Mouse (Mus musculus): ENCODE results near the gene Tespa1. TPM values are rescaled to one million over a fixed set of nuclear protein-coding genes. Genes with fewer than 3 reads are reported as not detected.
"Not testable (repeated sequence)": the region's sequence is repeated elsewhere in the genome, so short reads cannot be mapped to it uniquely, and the experiment has no call there.

Tespa1 gene
- polyA plus RNA-seq, 1 experiment from 2014 or later = 0.21 TPM

GRCm38 (mm10) chr10:130364766-130365165, 42.1 kb downstream of the Tespa1 start:
- Histone ChIP-seq H3K4me3 (ENCODE audit: low read depth, low read length) (no peak overlapping the region), H3K4me2 (ENCODE audit: low read depth, low read length) (no peak overlapping the region), H3K36me3 (replicated peaks; ENCODE audit: control insufficient read depth, insufficient read depth, low read depth, low read length) (no peaks in the 10 kb centered on the region), H3K9ac (replicated peaks; ENCODE audit: low read length) (no peak overlapping the region), H3K9me3 (replicated peaks; ENCODE audit: control insufficient read depth, low read length) (no peaks in the 10 kb centered on the region), H3K27me3 (ENCODE audit: control insufficient read depth, insufficient read depth, low read length) (no peaks in the 10 kb centered on the region), H3K27ac (replicated peaks; ENCODE audit: low read depth, low read length) (no peak overlapping the region), H3K4me1 (ENCODE audit: control insufficient read depth, insufficient read depth, low read length) (no peaks in the 10 kb centered on the region)
- DNase-seq (ENCODE audit: low spot score) (no peak), ATAC-seq (replicated peaks; ENCODE audit: insufficient number of reproducible peaks, low FRiP score, low TSS enrichment, low read depth) (no peak)

GRCm38 (mm10) chr10:130368384-130368783, 45.7 kb downstream of the Tespa1 start:
- Histone ChIP-seq H3K9me3 (replicated peaks; ENCODE audit: control insufficient read depth, low read length) (no peaks in the 10 kb centered on the region), H3K27me3 (ENCODE audit: control insufficient read depth, insufficient read depth, low read length) (no peaks in the 10 kb centered on the region), H3K36me3 (replicated peaks; ENCODE audit: control insufficient read depth, insufficient read depth, low read depth, low read length) (no peaks in the 10 kb centered on the region), H3K4me3 (ENCODE audit: low read depth, low read length) (no peak overlapping the region), H3K4me2 (ENCODE audit: low read depth, low read length) (no peak overlapping the region), H3K4me1 (ENCODE audit: control insufficient read depth, insufficient read depth, low read length) (no peaks in the 10 kb centered on the region), H3K27ac (replicated peaks; ENCODE audit: low read depth, low read length) (no peak overlapping the region), H3K9ac (replicated peaks; ENCODE audit: low read length) (no peak overlapping the region)
- ATAC-seq (replicated peaks; ENCODE audit: insufficient number of reproducible peaks, low FRiP score, low TSS enrichment, low read depth) (no peak; the same call in 1 of the 2 replicates), DNase-seq (ENCODE audit: low spot score) (peak; percentile 26)

- Histone ChIP-seq H3K27me3 (ENCODE audit: control insufficient read depth, insufficient read depth, low read length) (no peaks in the 10 kb centered on the region), H3K9ac (replicated peaks; ENCODE audit: low read length) (no peak overlapping the region), H3K4me1 (ENCODE audit: control insufficient read depth, insufficient read depth, low read length) (no peaks in the 10 kb centered on the region), H3K4me3 (ENCODE audit: low read depth, low read length) (no peak overlapping the region), H3K27ac (replicated peaks; ENCODE audit: low read depth, low read length) (no peak overlapping the region), H3K36me3 (replicated peaks; ENCODE audit: control insufficient read depth, insufficient read depth, low read depth, low read length) (no peaks in the 10 kb centered on the region), H3K9me3 (replicated peaks; ENCODE audit: control insufficient read depth, low read length) (no peaks in the 10 kb centered on the region), H3K4me2 (ENCODE audit: low read depth, low read length) (no peak overlapping the region)
- 88% methylated on average over 2 of the region's 2 CpGs for WGBS
- DNase-seq (ENCODE audit: low spot score) (no peak), ATAC-seq (replicated peaks; ENCODE audit: insufficient number of reproducible peaks, low FRiP score, low TSS enrichment, low read depth) (no peak)
These were observed 47.5 kb downstream of the Tespa1 start for GRCm38 (mm10) chr10:130370005-130370682.

- H3K27ac ChIP-seq (replicated peaks; ENCODE audit: low read depth, low read length) = no peak overlapping the region
- H3K4me3 ChIP-seq (ENCODE audit: low read depth, low read length) = no peak overlapping the region
- no peaks in the 10 kb centered on the region for H3K27me3 ChIP-seq (ENCODE audit: control insufficient read depth, insufficient read depth, low read length)
- H3K4me2 ChIP-seq (ENCODE audit: low read depth, low read length) = no peak overlapping the region
- no peaks in the 10 kb centered on the region for H3K4me1 ChIP-seq (ENCODE audit: control insufficient read depth, insufficient read depth, low read length)
- WGBS = 68% methylated on average over 1 of the region's 1 CpGs
- no peak for DNase-seq (ENCODE audit: low spot score)
- H3K36me3 ChIP-seq (replicated peaks; ENCODE audit: control insufficient read depth, insufficient read depth, low read depth, low read length) = no peaks in the 10 kb centered on the region
- no peaks in the 10 kb centered on the region for H3K9me3 ChIP-seq (replicated peaks; ENCODE audit: control insufficient read depth, low read length)
- no peak overlapping the region for H3K9ac ChIP-seq (replicated peaks; ENCODE audit: low read length)
- ATAC-seq (replicated peaks; ENCODE audit: insufficient number of reproducible peaks, low FRiP score, low TSS enrichment, low read depth) = no peak
These were observed 49.0 kb downstream of the Tespa1 start for GRCm38 (mm10) chr10:130371644-130372043.

GRCm38 (mm10) chr10:130372491-130373173, 50.0 kb downstream of the Tespa1 start:
- Histone ChIP-seq H3K4me1 (ENCODE audit: control insufficient read depth, insufficient read depth, low read length) (no peaks in the 10 kb centered on the region), H3K9ac (replicated peaks; ENCODE audit: low read length) (no peak overlapping the region), H3K27me3 (ENCODE audit: control insufficient read depth, insufficient read depth, low read length) (no peaks in the 10 kb centered on the region), H3K4me3 (ENCODE audit: low read depth, low read length) (no peak overlapping the region), H3K4me2 (ENCODE audit: low read depth, low read length) (no peak overlapping the region), H3K9me3 (replicated peaks; ENCODE audit: control insufficient read depth, low read length) (no peaks in the 10 kb centered on the region), H3K27ac (replicated peaks; ENCODE audit: low read depth, low read length) (no peak overlapping the region), H3K36me3 (replicated peaks; ENCODE audit: control insufficient read depth, insufficient read depth, low read depth, low read length) (no peaks in the 10 kb centered on the region)
- DNase-seq (ENCODE audit: low spot score) (no peak), ATAC-seq (replicated peaks; ENCODE audit: insufficient number of reproducible peaks, low FRiP score, low TSS enrichment, low read depth) (no peak)
- WGBS = 81% methylated on average over 2 of the region's 2 CpGs

- H3K9me3 ChIP-seq (replicated peaks; ENCODE audit: control insufficient read depth, low read length) = no peaks in the 10 kb centered on the region
- no peaks in the 10 kb centered on the region for H3K27me3 ChIP-seq (ENCODE audit: control insufficient read depth, insufficient read depth, low read length)
- H3K4me3 ChIP-seq (ENCODE audit: low read depth, low read length) = no peak overlapping the region
- no peak overlapping the region for H3K4me2 ChIP-seq (ENCODE audit: low read depth, low read length)
- H3K9ac ChIP-seq (replicated peaks; ENCODE audit: low read length) = no peak overlapping the region
- no peaks in the 10 kb centered on the region for H3K4me1 ChIP-seq (ENCODE audit: control insufficient read depth, insufficient read depth, low read length)
- no peak for ATAC-seq (replicated peaks; ENCODE audit: insufficient number of reproducible peaks, low FRiP score, low TSS enrichment, low read depth)
- no peak for DNase-seq (ENCODE audit: low spot score)
- H3K27ac ChIP-seq (replicated peaks; ENCODE audit: low read depth, low read length) = no peak overlapping the region
- H3K36me3 ChIP-seq (replicated peaks; ENCODE audit: control insufficient read depth, insufficient read depth, low read depth, low read length) = no peaks in the 10 kb centered on the region
- 86% methylated on average over 2 of the region's 2 CpGs for WGBS
These were observed 52.5 kb downstream of the Tespa1 start for GRCm38 (mm10) chr10:130375145-130375544.

- no peaks in the 10 kb centered on the region for H3K4me1 ChIP-seq (ENCODE audit: control insufficient read depth, insufficient read depth, low read length)
- no peaks in the 10 kb centered on the region for H3K36me3 ChIP-seq (replicated peaks; ENCODE audit: control insufficient read depth, insufficient read depth, low read depth, low read length)
- no peak within 1 kb of the TSS for H3K4me2 ChIP-seq (ENCODE audit: low read depth, low read length)
- H3K27me3 ChIP-seq (ENCODE audit: control insufficient read depth, insufficient read depth, low read length) = no peaks in the 10 kb centered on the region
- ATAC-seq (replicated peaks; ENCODE audit: insufficient number of reproducible peaks, low FRiP score, low TSS enrichment, low read depth) = no peak
- DNase-seq (ENCODE audit: low spot score) = no peak
- H3K9me3 ChIP-seq (replicated peaks; ENCODE audit: control insufficient read depth, low read length) = no peaks in the 10 kb centered on the region
- H3K4me3 ChIP-seq (ENCODE audit: low read depth, low read length) = no peak within 1 kb of the TSS
- no peak within 1 kb of the TSS for H3K27ac ChIP-seq (replicated peaks; ENCODE audit: low read depth, low read length)
- no peak within 1 kb of the TSS for H3K9ac ChIP-seq (replicated peaks; ENCODE audit: low read length)
These were observed 71.6 kb downstream of the Tespa1 start, which contains the start of gene Vmn2r84 for GRCm38 (mm10) chr10:130394232-130394631. Gene Vmn2r84 (minus strand): TSS chr10:130394332.

- not testable (repeated sequence) for H3K4me1 ChIP-seq (ENCODE audit: control insufficient read depth, insufficient read depth, low read length); H3K9me3 ChIP-seq (replicated peaks; ENCODE audit: control insufficient read depth, low read length); H3K9ac ChIP-seq (replicated peaks; ENCODE audit: low read length); H3K4me3 ChIP-seq (ENCODE audit: low read depth, low read length); H3K36me3 ChIP-seq (replicated peaks; ENCODE audit: control insufficient read depth, insufficient read depth, low read depth, low read length); H3K27me3 ChIP-seq (ENCODE audit: control insufficient read depth, insufficient read depth, low read length); H3K4me2 ChIP-seq (ENCODE audit: low read depth, low read length); H3K27ac ChIP-seq (replicated peaks; ENCODE audit: low read depth, low read length); DNase-seq (ENCODE audit: low spot score)
- peak; percentile 73; the same call in 1 of the 2 replicates for ATAC-seq (replicated peaks; ENCODE audit: insufficient number of reproducible peaks, low FRiP score, low TSS enrichment, low read depth)
- WGBS = 67% methylated on average over 20 of the region's 35 CpGs
These were observed 89.6 kb downstream of the Tespa1 start for GRCm38 (mm10) chr10:130412167-130412698.

All from embryonic facial prominence, embryonic 11.5 days (tissue).